Mouse (Mus musculus) hindbrain, postnatal 0 days (tissue): ENCODE results near the gene Mettl24. TPM values are rescaled to one million over a fixed set of nuclear protein-coding genes. Genes with fewer than 3 reads are reported as not detected.

Source experiments
- ATAC-seq: fragments of 200-750 bp; cut with Nextera tagmentation; 2 replicates; pipeline ENCODE4 v1.8.0; 2017; ENCODE audit warnings: mild to moderate bottlenecking, moderate TSS enrichment, moderate library complexity
- DNase-seq: peaks from one replicate; pipeline ENCODE4 v3.0.0-alpha.2; 2015; ENCODE audit warnings: low spot score
- H3K27ac ChIP-seq: fragments of 300-500 bp; sonication (generic); 2 replicates; pipeline ENCODE4 v1.5.1; 2014; ENCODE audit warnings: mild to moderate bottlenecking
- H3K27me3 ChIP-seq: fragments of 300-500 bp; sonication (generic); 2 replicates; pipeline ENCODE4 v1.6.1; 2014; ENCODE audit warnings: low read length, mixed read lengths; ENCODE audit not compliant: insufficient read depth
- H3K36me3 ChIP-seq: fragments of 300-500 bp; sonication (generic); 2 replicates; pipeline ENCODE4 v1.6.1; 2014; ENCODE audit warnings: low read length, mixed read lengths; ENCODE audit not compliant: insufficient read depth
- H3K4me1 ChIP-seq: fragments of 300-500 bp; sonication (generic); 2 replicates; pipeline ENCODE4 v1.6.1; 2014; ENCODE audit warnings: antibody characterized with exemption, low read length, mixed read lengths; ENCODE audit not compliant: insufficient read depth
- H3K4me2 ChIP-seq: fragments of 300-500 bp; sonication (generic); 2 replicates; pipeline ENCODE4 v1.6.1; 2014; ENCODE audit warnings: low read depth, mild to moderate bottlenecking, low read length, moderate library complexity, mixed read lengths
- H3K4me3 ChIP-seq: fragments of 300-500 bp; sonication (generic); 2 replicates; pipeline ENCODE4 v1.5.1; 2014; ENCODE audit warnings: low read length
- H3K9ac ChIP-seq: fragments of 300-500 bp; sonication (generic); replicated peaks from 2 replicates; pipeline ENCODE4 v1.6.1; 2014; ENCODE audit warnings: mild to moderate bottlenecking, low read length, moderate library complexity, mixed read lengths
- H3K9me3 ChIP-seq: fragments of 300-500 bp; sonication (generic); 2 replicates; pipeline ENCODE4 v1.6.1; 2016; ENCODE audit warnings: low read length, mixed read lengths
- CTCF ChIP-seq: IDR thresholded peaks from 2 replicates; pipeline ENCODE4 v1.5.1; 2016; ENCODE audit warnings: antibody characterized with exemption, control low read depth, low read depth
- WGBS: fragments of 180-500 bp; shearing (Covaris S2); extraction: QIAGEN DNeasy Blood & Tissue Kit; methylation state at CpG from one replicate; pipeline ENCODE4 v1.1.7; 2014; 5-methylcytosine and 5-hydroxymethylcytosine counted together
- polyA plus RNA-seq: library from polyadenylated mRNA; unstranded; fragments of >200 nt; fragmentation: Nextera tagmentation; extraction: Ambion mirVana; gene quantifications from 2 replicates; pipeline ENCODE4 v1.2.1, GENCODE M21; 2015
- total RNA-seq: library from RNA; depleted of rRNA; stranded (reverse); fragments of >200 nt; gene quantifications from 2 replicates; pipeline ENCODE4 v1.2.3, GENCODE M21; 2014

Mettl24 gene
- total and polyA plus RNA-seq, 2 experiments from 2014 or later = 1.1 TPM; not detected in 1

DNA sequence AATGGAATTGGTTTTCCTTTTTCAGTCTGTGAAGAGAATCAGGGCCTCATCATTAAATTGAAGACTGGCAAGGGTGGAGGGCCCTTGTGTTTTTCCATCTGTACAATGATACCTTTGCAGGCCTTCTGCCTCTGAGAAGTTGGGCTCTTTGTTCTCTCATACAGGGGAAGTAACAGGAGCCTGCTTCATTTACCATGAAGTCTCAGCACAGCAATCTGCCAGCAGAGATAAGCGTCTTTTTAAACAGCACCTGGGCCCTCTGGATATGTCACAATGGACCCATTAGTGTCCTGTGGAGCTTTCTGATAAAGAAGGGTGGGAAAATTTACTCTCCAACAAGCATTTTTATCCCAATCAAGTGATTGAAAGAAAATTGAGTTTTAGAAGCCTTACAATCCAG lies 5.8 kb downstream of the Mettl24 start:
- 39% methylated on average over 1 of the region's 1 CpGs for WGBS
- Histone ChIP-seq H3K4me1 (no peaks in the 10 kb centered on the region), H3K27ac (no peak overlapping the region)

DNA sequence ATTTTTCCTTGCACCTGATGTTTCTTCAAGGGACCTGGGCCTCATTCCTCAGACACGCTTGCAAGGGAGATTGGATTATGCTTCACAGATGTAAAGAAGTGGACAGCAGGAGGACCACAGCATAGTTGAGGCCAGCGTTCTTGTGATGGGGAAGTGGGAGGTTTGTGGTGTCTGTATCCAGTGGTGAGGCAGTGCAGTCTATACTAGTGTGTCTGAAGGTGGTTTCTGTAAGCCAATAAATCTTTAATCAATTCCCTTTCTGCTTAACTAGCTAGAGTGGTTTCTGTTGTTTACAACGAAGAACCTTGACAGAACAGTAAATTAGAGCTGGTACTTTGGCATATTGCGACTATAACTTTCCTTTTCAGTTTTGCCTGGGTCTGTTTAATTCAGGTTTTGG lies 15.6 kb downstream of the Mettl24 start:
- H3K4me1 ChIP-seq = no peaks in the 10 kb centered on the region
- WGBS = 75% methylated on average over 4 of the region's 4 CpGs
- no peaks in the 10 kb centered on the region for H3K9me3 ChIP-seq
- H3K27me3 ChIP-seq = no peaks in the 10 kb centered on the region
- H3K4me3 ChIP-seq = no peak overlapping the region
- H3K9ac ChIP-seq = no peak overlapping the region
- no peak overlapping the region for H3K27ac ChIP-seq
- no peaks in the 10 kb centered on the region for H3K36me3 ChIP-seq
- H3K4me2 ChIP-seq = no peak overlapping the region
- ATAC-seq (no peak), DNase-seq (no peak)
- no peak for TF ChIP-seq CTCF

More for the DNA sequence above, 5.8 kb downstream of the Mettl24 start:
- Histone ChIP-seq H3K9ac (no peak overlapping the region), H3K36me3 (no peaks in the 10 kb centered on the region), H3K9me3 (no peaks in the 10 kb centered on the region), H3K27me3 (no peaks in the 10 kb centered on the region), H3K4me2 (no peak overlapping the region), H3K4me3 (no peak overlapping the region)
- ATAC-seq (no peak), DNase-seq (no peak)
- no peak for TF ChIP-seq CTCF

DNA sequence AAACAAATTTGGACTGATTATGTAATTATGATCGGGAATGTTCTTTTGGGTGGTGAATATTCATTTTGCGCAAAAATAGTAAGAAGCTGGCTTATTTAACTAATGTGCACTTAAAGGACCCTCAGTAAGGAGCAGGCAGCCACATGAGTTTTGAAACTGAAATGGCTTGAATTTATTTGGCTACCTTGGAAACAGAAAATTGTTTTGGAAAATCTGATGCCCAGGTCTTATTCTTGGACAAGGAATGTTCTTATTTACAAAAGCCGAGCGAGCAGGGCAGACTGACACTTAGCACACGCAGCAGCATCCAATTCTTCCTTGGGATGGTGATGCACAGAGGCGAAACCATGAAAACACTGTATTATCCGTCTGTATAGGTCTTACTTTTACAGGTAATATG lies 28.0 kb downstream of the Mettl24 start:
- DNase-seq = no peak
- H3K27me3 ChIP-seq = no peaks in the 10 kb centered on the region
- no peaks in the 10 kb centered on the region for H3K36me3 ChIP-seq
- H3K9ac ChIP-seq = no peak overlapping the region
- no peak for ATAC-seq
- WGBS = 81% methylated on average over 7 of the region's 7 CpGs
- TF ChIP-seq CTCF = no peak
- H3K9me3 ChIP-seq = no peaks in the 10 kb centered on the region
- no peaks in the 10 kb centered on the region for H3K4me1 ChIP-seq
- no peak overlapping the region for H3K4me3 ChIP-seq
- no peak overlapping the region for H3K27ac ChIP-seq
- no peak overlapping the region for H3K4me2 ChIP-seq

DNA sequence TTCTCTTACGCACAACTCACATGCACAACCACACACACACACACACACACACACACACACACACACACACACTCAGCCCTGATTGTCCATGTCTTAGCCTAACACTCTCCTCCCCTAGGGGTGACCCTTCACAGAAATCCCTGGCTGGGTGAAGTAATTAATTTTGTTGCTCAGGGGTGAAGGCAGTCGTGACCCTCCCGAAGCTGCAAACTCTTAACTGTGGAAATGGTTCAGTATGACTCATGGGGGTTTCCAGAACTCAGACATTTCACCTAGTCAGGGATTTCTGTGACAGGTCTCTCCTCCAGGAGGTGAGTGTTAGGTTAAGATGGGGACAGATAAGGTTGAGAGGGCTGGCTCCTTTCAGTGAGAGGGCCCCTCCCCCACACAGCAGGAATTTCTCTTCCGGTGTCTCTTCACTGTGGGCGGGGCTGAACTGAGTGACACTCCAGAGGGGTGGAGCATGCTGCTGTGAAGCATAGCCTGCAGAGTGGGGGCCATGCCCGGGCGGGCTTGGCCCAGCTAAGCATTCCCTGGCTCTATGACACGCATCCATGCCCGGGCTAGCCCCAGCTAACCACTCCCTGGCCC lies 30.0 kb downstream of the Mettl24 start:
- Histone ChIP-seq H3K36me3 (no peaks in the 10 kb centered on the region), H3K4me1 (no peaks in the 10 kb centered on the region), H3K27ac (no peak overlapping the region), H3K27me3 (no peaks in the 10 kb centered on the region), H3K9ac (no peak overlapping the region), H3K4me3 (no peak overlapping the region), H3K4me2 (no peak overlapping the region), H3K9me3 (no peaks in the 10 kb centered on the region)
- 40% methylated on average over 9 of the region's 9 CpGs for WGBS
- TF ChIP-seq CTCF = no peak
- DNase-seq = peak; percentile 26
- peak; percentile 78 for ATAC-seq

DNA sequence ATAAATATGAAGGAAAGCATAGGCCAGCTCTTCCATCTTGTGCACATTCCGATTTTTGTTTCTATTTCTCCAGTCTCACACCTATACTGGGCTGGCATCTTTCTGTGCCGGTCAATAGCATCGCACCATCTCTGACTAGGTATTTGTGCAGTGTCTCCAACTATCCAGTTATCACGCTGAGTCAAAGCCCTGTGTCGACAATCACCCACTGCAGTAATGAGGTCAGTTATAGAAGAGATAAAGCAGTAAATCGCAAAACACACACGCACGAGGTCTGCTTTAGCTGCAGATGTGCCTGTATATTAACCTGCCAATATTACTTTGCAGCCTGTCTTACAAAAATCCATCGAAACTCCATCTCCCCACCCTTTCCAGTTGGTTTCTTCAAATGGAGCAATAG lies 30.7 kb downstream of the Mettl24 start:
- Histone ChIP-seq H3K4me1 (no peaks in the 10 kb centered on the region), H3K27me3 (no peaks in the 10 kb centered on the region), H3K27ac (no peak overlapping the region), H3K4me3 (no peak overlapping the region), H3K36me3 (no peaks in the 10 kb centered on the region), H3K9me3 (no peaks in the 10 kb centered on the region), H3K4me2 (no peak overlapping the region), H3K9ac (no peak overlapping the region)
- DNase-seq (no peak), ATAC-seq (no peak)
- no peak for TF ChIP-seq CTCF
- 85% methylated on average over 9 of the region's 9 CpGs for WGBS

DNA sequence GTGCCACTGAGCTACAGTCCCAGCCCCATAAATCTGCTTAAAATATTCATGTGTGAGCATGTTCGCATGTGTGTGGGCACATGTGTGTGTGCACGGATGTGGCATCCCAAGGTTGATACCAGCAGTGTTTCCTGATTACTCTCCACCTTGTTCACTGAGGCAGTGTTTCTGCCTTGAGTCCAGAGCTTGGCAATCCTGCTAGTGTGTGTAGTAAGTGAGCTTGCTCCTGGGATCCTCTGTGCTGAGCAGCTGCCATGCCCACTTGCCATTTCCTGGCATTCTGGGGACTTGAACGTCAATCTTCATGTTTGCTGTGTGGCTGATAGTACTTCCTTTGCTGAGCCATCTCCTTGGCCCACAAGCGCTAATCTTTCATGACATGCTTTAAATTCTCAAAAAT lies 32.1 kb downstream of the Mettl24 start:
- Histone ChIP-seq H3K27me3 (no peaks in the 10 kb centered on the region), H3K4me2 (no peak overlapping the region), H3K36me3 (no peaks in the 10 kb centered on the region), H3K4me3 (no peak overlapping the region), H3K27ac (no peak overlapping the region), H3K4me1 (no peaks in the 10 kb centered on the region), H3K9ac (no peak overlapping the region), H3K9me3 (no peaks in the 10 kb centered on the region)
- no peak for TF ChIP-seq CTCF
- ATAC-seq = no peak
- DNase-seq = no peak
- WGBS = 87% methylated on average over 4 of the region's 4 CpGs

DNA sequence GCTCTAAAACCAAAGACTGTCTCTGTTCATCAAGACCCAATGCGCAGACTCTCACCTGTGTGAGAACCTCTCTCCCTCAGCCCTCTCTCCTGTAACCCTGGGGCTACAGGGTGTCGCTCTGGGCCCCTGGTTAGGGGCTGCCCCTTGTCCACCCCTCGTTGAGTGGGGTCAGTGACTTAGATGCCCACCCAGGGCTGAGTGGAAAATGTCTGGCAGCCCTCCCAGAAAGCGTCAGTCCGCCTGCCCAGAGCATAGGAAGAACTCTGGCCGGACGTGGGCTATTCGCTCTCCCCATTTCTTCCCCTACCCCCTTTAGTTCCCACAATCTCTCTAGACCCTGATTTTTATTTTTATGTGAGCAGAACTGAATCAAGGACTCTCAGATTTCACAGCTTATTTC lies 33.2 kb downstream of the Mettl24 start:
- WGBS = 49% methylated on average over 8 of the region's 8 CpGs
- H3K4me3 ChIP-seq = no peak overlapping the region
- H3K4me1 ChIP-seq = no peaks in the 10 kb centered on the region
- ATAC-seq (no peak), DNase-seq (no peak)
- H3K27ac ChIP-seq = no peak overlapping the region
- no peaks in the 10 kb centered on the region for H3K27me3 ChIP-seq
- H3K9ac ChIP-seq = no peak overlapping the region
- no peak for TF ChIP-seq CTCF
- H3K36me3 ChIP-seq = no peaks in the 10 kb centered on the region
- no peaks in the 10 kb centered on the region for H3K9me3 ChIP-seq
- no peak overlapping the region for H3K4me2 ChIP-seq
